Mouse (Mus musculus) CH12.LX (cell line): ENCODE measurements around the gene Ercc1. TPM values are rescaled to one million over a fixed set of nuclear protein-coding genes. Genes with fewer than 3 reads are reported as not detected.

Experiments used
- DNase-seq: peaks from one replicate; pipeline ENCODE4 v3.0.0-alpha.2; 2013; ENCODE audit errors: extremely low read depth
- H3K27ac ChIP-seq: 2 replicates; pipeline ENCODE4 v1.5.1; 2012; ENCODE audit warnings: low read depth, mild to moderate bottlenecking, control low read depth, moderate library complexity; ENCODE audit not compliant: insufficient read depth
- H3K27me3 ChIP-seq: replicated peaks from 2 replicates; pipeline ENCODE3; 2012; ENCODE audit warnings: inconsistent platforms
- H3K36me3 ChIP-seq, 2 experiments: replicated peaks in 1 of 2; 2 replicates each; pipeline versions ENCODE3 to v1.6.1; 2012; ENCODE audit warnings: inconsistent platforms in 1 of 2, low read length in 1 of 2, mild to moderate bottlenecking in 1 of 2, mixed read lengths in 1 of 2, moderate library complexity in 1 of 2; ENCODE audit not compliant: control insufficient read depth in 1 of 2, insufficient read depth in 1 of 2
- H3K4me1 ChIP-seq, 2 experiments: 2 replicates each; pipeline ENCODE4 v1.6.1; 2012; ENCODE audit warnings: inconsistent platforms in 1 of 2, moderate library complexity in 1 of 2; ENCODE audit not compliant: insufficient read depth in 2 of 2, control insufficient read depth in 1 of 2
- H3K4me2 ChIP-seq: 2 replicates; pipeline ENCODE4 v1.6.1; 2012; ENCODE audit warnings: low read depth, mild to moderate bottlenecking, control low read depth; ENCODE audit not compliant: poor library complexity, insufficient read depth, severe bottlenecking
- H3K4me3 ChIP-seq, 3 experiments: fragments of 150-350 bp in 1 of 3; sonication (generic) in 1 of 3; replicated peaks in 1 of 3; 2 replicates each; pipeline versions ENCODE3 to v1.5.1; 2011 to 2012; ENCODE audit warnings: low read depth in 2 of 3, low read length in 2 of 3, mild to moderate bottlenecking in 2 of 3, moderate library complexity in 2 of 3, control low read depth in 1 of 3, improper control_type of control experiment in 1 of 3, inconsistent platforms in 1 of 3, mixed read lengths in 1 of 3; ENCODE audit not compliant: poor library complexity in 1 of 3
- H3K79me2 ChIP-seq: replicated peaks from 2 replicates; pipeline ENCODE4 v1.6.1; 2012; ENCODE audit warnings: mild to moderate bottlenecking, moderate library complexity; ENCODE audit not compliant: control insufficient read depth, poor library complexity, insufficient read depth, severe bottlenecking; ENCODE audit errors: extremely low read depth
- H3K9ac ChIP-seq: 2 replicates; pipeline ENCODE4 v1.6.1; 2012; ENCODE audit warnings: low read depth, mild to moderate bottlenecking, control low read depth, moderate library complexity; ENCODE audit not compliant: insufficient read depth
- H3K9me3 ChIP-seq: replicated peaks from 2 replicates; pipeline ENCODE3; 2012; ENCODE audit warnings: low read length, inconsistent platforms, mixed read lengths
- E2F4 ChIP-seq: IDR thresholded peaks from 2 replicates; pipeline ENCODE4 v1.6.1; 2011; ENCODE audit warnings: low read depth, low read length, improper control_type of control experiment; ENCODE audit not compliant: insufficient replicate concordance
- ELF1 ChIP-seq: IDR thresholded peaks from 2 replicates; pipeline ENCODE4 v1.6.1; 2014; ENCODE audit warnings: low read depth, mild to moderate bottlenecking, inconsistent platforms, low read length, improper control_type of control experiment
- ETS1 ChIP-seq: conservative IDR thresholded peaks from 2 replicates; pipeline ENCODE4 v1.6.1; 2012; ENCODE audit warnings: low read depth, mild to moderate bottlenecking, inconsistent platforms, low read length, improper control_type of control experiment, moderate library complexity
- HCFC1 ChIP-seq: IDR thresholded peaks from 2 replicates; pipeline ENCODE4 v1.6.1; 2012; ENCODE audit warnings: low read depth, mild to moderate bottlenecking, inconsistent platforms, low read length, improper control_type of control experiment
- MAX ChIP-seq: IDR thresholded peaks from 2 replicates; pipeline ENCODE4 v1.6.1; 2011; ENCODE audit warnings: low read length, improper control_type of control experiment
- MEF2A ChIP-seq: IDR thresholded peaks from 2 replicates; pipeline ENCODE4 v1.6.1; 2014; ENCODE audit warnings: low read depth, mild to moderate bottlenecking, inconsistent platforms, low read length, improper control_type of control experiment, borderline replicate concordance
- POLR2AphosphoS2 ChIP-seq: IDR thresholded peaks from 2 replicates; pipeline ENCODE4 v1.6.1; 2011; ENCODE audit warnings: low read depth, low read length, improper control_type of control experiment
- SMC3 ChIP-seq: IDR thresholded peaks from 2 replicates; pipeline ENCODE4 v1.6.1; 2011; ENCODE audit warnings: low read depth, low read length, improper control_type of control experiment
- UBTF ChIP-seq: IDR thresholded peaks from 2 replicates; pipeline ENCODE4 v1.6.1; 2012; ENCODE audit warnings: low read depth, mild to moderate bottlenecking, inconsistent platforms, low read length, improper control_type of control experiment, moderate library complexity
- USF2 ChIP-seq: conservative IDR thresholded peaks from 2 replicates; pipeline ENCODE4 v1.6.1; 2011; ENCODE audit warnings: low read depth, low read length, improper control_type of control experiment
- ZC3H11A ChIP-seq: IDR thresholded peaks from 2 replicates; pipeline ENCODE4 v1.6.1; 2012; ENCODE audit warnings: low read depth, mild to moderate bottlenecking, inconsistent platforms, low read length, improper control_type of control experiment
- dilution Hi-C: fragments of 300-500 bp; cut with MboI; formaldehyde crosslinking; loops from 2 replicates; pipeline ENCODE4 v1.14.3; 2020; ENCODE audit warnings: low sequenced_read_pairs; ENCODE audit not compliant: extremely low pct_unique_long_range_greater_than_20kb, extremely low pct_ligation_motif_present
- in situ Hi-C: fragments of 300-500 bp; cut with MboI; formaldehyde crosslinking; loops from 3 replicates; pipeline ENCODE4 v1.14.3; 2019; ENCODE audit warnings: low sequenced_read_pairs, low pct_ligation_motif_present, low pct_unique_long_range_greater_than_20kb, mixed read lengths
- polyA plus RNA-seq: library from polyadenylated mRNA; unstranded; fragments of >175 nt; gene quantifications from 2 replicates; pipeline ENCODE4 v1.2.1, GENCODE M21; 2012; ENCODE audit warnings: low read depth; ENCODE audit not compliant: insufficient read length
- total RNA-seq, 2 experiments: library from RNA; depleted of rRNA; stranded (reverse); fragments of 300-350 nt in 1 of 2; fragments of >200 nt in 1 of 2; gene quantifications; 2 replicates each; pipeline ENCODE4 v1.2.3; 2012 to 2014

Ercc1 gene
- total and polyA plus RNA-seq, 3 experiments = 26.9 to 28.2 (median 27.7) TPM

- Histone ChIP-seq H3K36me3 (no peaks in the 10 kb centered on the region), H3K27me3 (peaks cover 73% of the 10 kb centered on the region), H3K9me3 (peaks cover 4% of the 10 kb centered on the region), H3K79me2 (no peaks in the 10 kb centered on the region), H3K4me1 (peaks cover 0 to 26% of the 10 kb centered on the region in 2 experiments; a peak in 2 of 4 replicates), H3K4me3 (no peak overlapping the region), H3K9ac (no peak overlapping the region), H3K27ac (no peak overlapping the region), H3K4me2 (0 out of 2 replicates have a peak overlapping the region, but pooled peaks have one; percentile 83)
- in situ Hi-C loops (loop anchor here (5.0 kb wide), 1 partner anchor 35 kb away; the partner anchor contains the start of gene Ercc1), dilution Hi-C loops (no loop called here)
- TF ChIP-seq E2F4 = no peak
- TF ChIP-seq ELF1 = no peak
- no peak for TF ChIP-seq MAX
- TF ChIP-seq HCFC1 = no peak
- TF ChIP-seq POLR2AphosphoS2 = no peak
- no peak for TF ChIP-seq USF2
- no peak for TF ChIP-seq MEF2A
- no peak for DNase-seq
Measured at GRCm38 (mm10) chr7:19306819-19307738, 37.5 kb upstream of the Ercc1 start.

- in situ Hi-C loops = loop anchor here (5.0 kb wide), 1 partner anchor 34 kb away; the partner anchor contains the start of gene Ercc1
- DNase-seq = peak; percentile 71
- TF ChIP-seq ZC3H11A (no peak), SMC3 (no peak), ETS1 (no peak), UBTF (no peak)
- Histone ChIP-seq H3K9ac (peak overlapping the region; percentile 74), H3K27me3 (peaks cover 72% of the 10 kb centered on the region), H3K9me3 (peaks cover 8% of the 10 kb centered on the region), H3K4me3 (peak overlapping the region; percentile 55 to 77 (median 70)), H3K79me2 (no peaks in the 10 kb centered on the region), H3K27ac (0 out of 2 replicates have a peak overlapping the region, but pooled peaks have one; percentile 13), H3K36me3 (no peaks in the 10 kb centered on the region), H3K4me1 (peaks cover 0 to 25% of the 10 kb centered on the region in 2 experiments; a peak in 2 of 4 replicates), H3K4me2 (peak overlapping the region; percentile 83)
- dilution Hi-C loops = no loop called here
Measured at GRCm38 (mm10) chr7:19307739-19308453, 36.7 kb upstream of the Ercc1 start.
